Mouse (Mus musculus): ENCODE measurements around the gene Nmnat3. TPM values are rescaled to one million over a fixed set of nuclear protein-coding genes. Genes with fewer than 3 reads are reported as not detected.
A peak's percentile ranks its signal among the peaks of the same experiment; 100 is the strongest.

The Nmnat3 gene
- total RNA-seq, 1 experiment, result 0.62 TPM

DNA sequence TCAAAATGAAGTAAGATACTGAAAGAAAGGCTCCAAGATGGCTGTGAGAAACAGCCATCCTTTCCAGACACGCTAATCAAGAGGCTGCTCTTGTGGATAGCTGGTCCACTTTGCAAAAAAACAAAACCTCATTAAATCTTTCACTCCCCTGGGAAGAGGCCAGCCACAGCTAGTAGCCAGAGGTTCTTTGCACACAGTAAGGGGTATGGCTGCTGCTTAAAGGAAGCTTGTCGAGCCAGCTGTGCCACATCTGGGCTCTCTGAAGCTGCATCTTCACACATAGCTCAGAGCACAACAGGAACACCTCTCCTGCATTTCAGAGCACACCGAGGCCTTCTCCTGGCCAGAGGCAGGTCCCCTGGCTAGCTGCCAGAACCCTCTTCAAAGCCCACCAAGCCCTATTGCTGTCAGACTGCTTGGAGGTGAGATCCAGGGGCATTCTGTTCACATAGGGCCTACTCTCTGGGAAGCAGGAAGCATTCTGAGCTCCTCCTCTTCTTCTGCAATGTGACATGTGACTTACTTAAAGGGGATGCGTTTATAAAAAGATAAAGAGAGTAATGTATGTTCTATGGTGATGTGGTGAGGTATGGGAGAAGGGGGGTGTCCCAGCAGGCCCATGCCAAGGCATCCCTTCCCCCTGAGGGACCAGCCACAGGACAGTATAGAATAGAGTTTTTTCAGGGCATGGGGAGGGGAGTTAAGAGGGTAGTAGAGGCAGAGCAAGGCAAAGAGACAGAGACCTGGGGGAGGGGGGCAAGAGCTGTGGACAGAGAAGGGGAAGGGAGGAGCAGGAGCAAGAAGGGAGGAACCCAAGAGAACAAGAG lies 63.3 kb downstream of the Nmnat3 start:
- no peak overlapping the region for H3K9ac ChIP-seq (ENCODE audit: insufficient read depth, low read depth, low read length, poor library complexity, severe bottlenecking)
- H3K9me3 ChIP-seq (ENCODE audit: control insufficient read depth, insufficient read depth, low read depth, low read length), result no peaks in the 10 kb centered on the region
- H3K4me1 ChIP-seq (ENCODE audit: control insufficient read depth in 2 of 2, insufficient read depth in 2 of 2, low read length in 2 of 2, poor library complexity in 1 of 2), result peaks cover 2 to 11% of the 10 kb centered on the region in 2 experiments; a peak in 1 of 4 replicates
- peak; percentile 12 for DNase-seq (ENCODE audit: low read depth, low spot score)
- H3K36me3 ChIP-seq (ENCODE audit: control insufficient read depth, insufficient read depth, low read length, poor library complexity, severe bottlenecking), result no peaks in the 10 kb centered on the region
- TF ChIP-seq ZC3H11A (IDR thresholded peaks at IDR 0.05; ENCODE audit: borderline replicate concordance, low read depth, low read length) (no peak), MAFK (IDR thresholded peaks at IDR 0.05; ENCODE audit: insufficient read depth, low read depth, low read length) (no peak), HCFC1 (IDR thresholded peaks at IDR 0.05; ENCODE audit: borderline replicate concordance, insufficient read depth, low read length) (no peak), ZNF384 (IDR thresholded peaks at IDR 0.05; ENCODE audit: low read depth, low read length) (no peak), CHD2 (IDR thresholded peaks at IDR 0.05; ENCODE audit: low read depth, low read length) (no peak)
- in situ Hi-C loops (cut with MboI; ENCODE audit: low sequenced_read_pairs in 2 of 2, unreplicated experiment in 2 of 2), result no loop called here
- H3K27ac ChIP-seq (ENCODE audit: insufficient read depth, low read depth, low read length, poor library complexity, severe bottlenecking), result no peak overlapping the region
- H3K4me3 ChIP-seq (ENCODE audit: insufficient read depth in 1 of 2, low read depth in 1 of 2, low read length in 2 of 2, poor library complexity in 1 of 2, severe bottlenecking in 1 of 2), result no peak overlapping the region

DNA sequence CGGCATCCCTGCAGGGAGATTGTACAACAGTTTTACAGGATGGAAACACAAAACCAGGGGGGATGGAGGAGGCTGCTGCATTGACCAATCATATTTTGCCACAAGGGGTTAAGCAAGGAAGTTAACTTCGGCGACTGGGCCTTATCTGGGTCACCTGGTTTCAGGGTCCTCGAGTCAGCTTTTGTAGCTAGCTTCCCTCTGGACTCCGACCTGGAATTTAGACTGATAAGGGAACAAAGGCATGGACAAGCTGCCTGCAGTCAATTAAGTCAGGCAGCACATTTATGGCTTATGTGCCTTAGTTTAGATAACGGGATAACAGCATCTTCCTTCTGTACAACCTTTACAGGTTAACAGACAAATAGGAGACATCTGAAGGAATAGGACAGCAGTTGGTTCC lies 65.1 kb downstream of the Nmnat3 start:
- TF ChIP-seq HCFC1 (IDR thresholded peaks at IDR 0.05; ENCODE audit: borderline replicate concordance, insufficient read depth, low read length) (no peak), CHD2 (IDR thresholded peaks at IDR 0.05; ENCODE audit: low read depth, low read length) (no peak), ZC3H11A (IDR thresholded peaks at IDR 0.05; ENCODE audit: borderline replicate concordance, low read depth, low read length) (no peak), MAFK (IDR thresholded peaks at IDR 0.05; ENCODE audit: insufficient read depth, low read depth, low read length) (no peak)
- H3K36me3 ChIP-seq (ENCODE audit: control insufficient read depth, insufficient read depth, low read length, poor library complexity, severe bottlenecking), result no peaks in the 10 kb centered on the region
- no peak overlapping the region for H3K27ac ChIP-seq (ENCODE audit: insufficient read depth, low read depth, low read length, poor library complexity, severe bottlenecking)
- H3K4me3 ChIP-seq (ENCODE audit: insufficient read depth in 1 of 2, low read depth in 1 of 2, low read length in 2 of 2, poor library complexity in 1 of 2, severe bottlenecking in 1 of 2), result no peak overlapping the region
- H3K4me1 ChIP-seq (ENCODE audit: control insufficient read depth in 2 of 2, insufficient read depth in 2 of 2, low read length in 2 of 2, poor library complexity in 1 of 2), result peaks cover 2 to 11% of the 10 kb centered on the region in 2 experiments; a peak in 1 of 4 replicates
- no peak overlapping the region for H3K9ac ChIP-seq (ENCODE audit: insufficient read depth, low read depth, low read length, poor library complexity, severe bottlenecking)
- H3K9me3 ChIP-seq (ENCODE audit: control insufficient read depth, insufficient read depth, low read depth, low read length), result no peaks in the 10 kb centered on the region
- in situ Hi-C loops (cut with MboI; ENCODE audit: low sequenced_read_pairs in 2 of 2, unreplicated experiment in 2 of 2), result no loop called here
- DNase-seq (ENCODE audit: low read depth, low spot score), result no peak

DNA sequence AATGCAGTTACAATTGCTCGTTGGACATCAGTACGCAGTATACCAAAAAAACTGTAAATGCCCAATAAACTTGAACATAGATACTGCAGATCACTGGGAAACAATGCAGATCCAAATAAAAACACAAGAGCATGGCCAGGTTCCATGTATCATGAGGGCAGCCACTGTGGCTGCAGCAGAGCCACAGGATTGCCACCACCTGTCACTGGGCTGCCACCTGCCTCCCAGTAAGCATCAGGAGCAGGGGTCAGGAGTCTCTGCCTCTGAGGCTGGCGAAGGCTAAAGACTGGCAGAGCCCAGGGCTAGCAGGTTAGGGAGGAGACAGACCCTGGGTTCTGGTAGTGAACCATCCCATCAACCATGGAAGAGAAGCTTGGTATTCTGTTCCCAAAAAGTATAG lies 67.7 kb downstream of the Nmnat3 start:
- no peaks in the 10 kb centered on the region for H3K9me3 ChIP-seq (ENCODE audit: control insufficient read depth, insufficient read depth, low read depth, low read length)
- TF ChIP-seq CHD2 (IDR thresholded peaks at IDR 0.05; ENCODE audit: low read depth, low read length), result no peak
- no peak for TF ChIP-seq ZNF384 (IDR thresholded peaks at IDR 0.05; ENCODE audit: low read depth, low read length)
- TF ChIP-seq MAFK (IDR thresholded peaks at IDR 0.05; ENCODE audit: insufficient read depth, low read depth, low read length), result no peak
- no peak for TF ChIP-seq ZC3H11A (IDR thresholded peaks at IDR 0.05; ENCODE audit: borderline replicate concordance, low read depth, low read length)
- TF ChIP-seq HCFC1 (IDR thresholded peaks at IDR 0.05; ENCODE audit: borderline replicate concordance, insufficient read depth, low read length), result no peak
- in situ Hi-C loops (cut with MboI; ENCODE audit: low sequenced_read_pairs in 2 of 2, unreplicated experiment in 2 of 2), result no loop called here

DNA sequence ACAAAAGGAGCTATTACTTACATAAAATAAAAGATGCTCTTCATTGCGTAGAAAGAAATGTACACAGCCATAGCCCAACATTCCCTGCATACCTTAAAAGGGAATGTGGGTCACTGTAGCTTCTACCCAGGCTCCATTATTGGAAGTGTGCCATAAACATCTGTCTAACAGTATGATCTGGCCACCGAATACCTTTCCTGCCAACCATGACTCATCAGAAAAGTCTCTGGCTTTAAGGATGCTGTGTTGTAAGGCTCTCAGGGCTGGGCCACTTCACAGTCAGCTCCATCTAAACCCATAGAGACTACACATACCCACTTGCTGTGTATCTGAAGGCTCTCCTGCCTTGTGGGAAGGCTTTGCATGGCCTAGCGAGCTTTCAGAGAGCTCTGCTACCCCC lies 73.8 kb downstream of the Nmnat3 start:
- H3K4me1 ChIP-seq (ENCODE audit: control insufficient read depth in 2 of 2, insufficient read depth in 2 of 2, low read length in 2 of 2, poor library complexity in 1 of 2), result no peaks in the 10 kb centered on the region
- no peaks in the 10 kb centered on the region for H3K9me3 ChIP-seq (ENCODE audit: control insufficient read depth, insufficient read depth, low read depth, low read length)
- no peak for TF ChIP-seq MAFK (IDR thresholded peaks at IDR 0.05; ENCODE audit: insufficient read depth, low read depth, low read length)
- TF ChIP-seq HCFC1 (IDR thresholded peaks at IDR 0.05; ENCODE audit: borderline replicate concordance, insufficient read depth, low read length), result no peak
- no peak for TF ChIP-seq CHD2 (IDR thresholded peaks at IDR 0.05; ENCODE audit: low read depth, low read length)
- no peak for TF ChIP-seq ZNF384 (IDR thresholded peaks at IDR 0.05; ENCODE audit: low read depth, low read length)
- no peak for TF ChIP-seq ZC3H11A (IDR thresholded peaks at IDR 0.05; ENCODE audit: borderline replicate concordance, low read depth, low read length)
- no peak overlapping the region for H3K4me3 ChIP-seq (ENCODE audit: insufficient read depth in 1 of 2, low read depth in 1 of 2, low read length in 2 of 2, poor library complexity in 1 of 2, severe bottlenecking in 1 of 2)
- no peak overlapping the region for H3K27ac ChIP-seq (ENCODE audit: insufficient read depth, low read depth, low read length, poor library complexity, severe bottlenecking)
- in situ Hi-C loops (cut with MboI; ENCODE audit: low sequenced_read_pairs in 2 of 2, unreplicated experiment in 2 of 2), result no loop called here
- H3K9ac ChIP-seq (ENCODE audit: insufficient read depth, low read depth, low read length, poor library complexity, severe bottlenecking), result no peak overlapping the region
- no peak for DNase-seq (ENCODE audit: low read depth, low spot score)
- H3K36me3 ChIP-seq (ENCODE audit: control insufficient read depth, insufficient read depth, low read length, poor library complexity, severe bottlenecking), result no peaks in the 10 kb centered on the region

More for the DNA sequence above, 67.7 kb downstream of the Nmnat3 start:
- Histone ChIP-seq H3K27ac (ENCODE audit: insufficient read depth, low read depth, low read length, poor library complexity, severe bottlenecking) (no peak overlapping the region), H3K4me3 (ENCODE audit: insufficient read depth in 1 of 2, low read depth in 1 of 2, low read length in 2 of 2, poor library complexity in 1 of 2, severe bottlenecking in 1 of 2) (no peak overlapping the region), H3K9ac (ENCODE audit: insufficient read depth, low read depth, low read length, poor library complexity, severe bottlenecking) (no peak overlapping the region), H3K4me1 (ENCODE audit: control insufficient read depth in 2 of 2, insufficient read depth in 2 of 2, low read length in 2 of 2, poor library complexity in 1 of 2) (peaks cover 2 to 4% of the 10 kb centered on the region in 2 experiments; a peak in 1 of 4 replicates), H3K36me3 (ENCODE audit: control insufficient read depth, insufficient read depth, low read length, poor library complexity, severe bottlenecking) (no peaks in the 10 kb centered on the region)
- DNase-seq (ENCODE audit: low read depth, low spot score), result no peak
